Mouse (Mus musculus) intestine, embryonic 14.5 days (tissue): ENCODE results near the gene Rapsn. TPM values are rescaled to one million over a fixed set of nuclear protein-coding genes. Genes with fewer than 3 reads are reported as not detected.

Source experiments
- ATAC-seq: fragments of 200-750 bp; cut with Nextera tagmentation; replicated peaks from 2 replicates; pipeline ENCODE4 v1.8.0; 2017; ENCODE audit warnings: low read depth, moderate number of reproducible peaks, moderate TSS enrichment, moderate library complexity; ENCODE audit not compliant: low FRiP score, low TSS enrichment
- DNase-seq: peaks from one replicate; pipeline ENCODE4 v3.0.0-alpha.2; 2018; ENCODE audit warnings: low spot score
- H3K27ac ChIP-seq: fragments of 300-500 bp; sonication (generic); 2 replicates; pipeline ENCODE4 v1.5.1; 2014; ENCODE audit warnings: low read depth, mild to moderate bottlenecking, control low read depth
- H3K27me3 ChIP-seq: fragments of 300-500 bp; sonication (generic); replicated peaks from 2 replicates; pipeline ENCODE4 v1.6.1; 2014; ENCODE audit warnings: low read length, control low read depth; ENCODE audit not compliant: control insufficient read depth, insufficient read depth
- H3K36me3 ChIP-seq: fragments of 300-500 bp; sonication (generic); 2 replicates; pipeline ENCODE4 v1.6.1; 2014; ENCODE audit warnings: low read length, control low read depth; ENCODE audit not compliant: control insufficient read depth, insufficient read depth
- H3K4me1 ChIP-seq: fragments of 300-500 bp; sonication (generic); replicated peaks from 2 replicates; pipeline ENCODE4 v1.6.1; 2014; ENCODE audit warnings: low read length, control low read depth, mixed read lengths; ENCODE audit not compliant: control insufficient read depth, insufficient read depth
- H3K4me2 ChIP-seq: fragments of 300-500 bp; sonication (generic); 2 replicates; pipeline ENCODE4 v1.6.1; 2014; ENCODE audit warnings: low read length
- H3K4me3 ChIP-seq: fragments of 300-500 bp; sonication (generic); 2 replicates; pipeline ENCODE4 v1.5.1; 2014; ENCODE audit warnings: low read depth, low read length, control low read depth, mixed read lengths
- H3K9ac ChIP-seq: fragments of 300-500 bp; sonication (generic); 2 replicates; pipeline ENCODE4 v1.6.1; 2014; ENCODE audit warnings: mild to moderate bottlenecking, low read length
- H3K9me3 ChIP-seq: fragments of 300-500 bp; sonication (generic); 2 replicates; pipeline ENCODE4 v1.6.1; 2016; ENCODE audit warnings: low read length, control low read depth; ENCODE audit not compliant: control insufficient read depth
- WGBS: fragments of 180-500 bp; shearing (Covaris S2); extraction: QIAGEN DNeasy Blood & Tissue Kit; methylation state at CpG from one replicate; pipeline ENCODE4 v1.1.7; 2014; 5-methylcytosine and 5-hydroxymethylcytosine counted together
- polyA plus RNA-seq: library from polyadenylated mRNA; unstranded; fragments of >200 nt; fragmentation: Nextera tagmentation; extraction: Ambion mirVana; gene quantifications from 2 replicates; pipeline ENCODE4 v1.2.1, GENCODE M21; 2014

Gene Rapsn
- polyA plus RNA-seq, 1 experiment from 2014 or later = 1.5 TPM

DNA sequence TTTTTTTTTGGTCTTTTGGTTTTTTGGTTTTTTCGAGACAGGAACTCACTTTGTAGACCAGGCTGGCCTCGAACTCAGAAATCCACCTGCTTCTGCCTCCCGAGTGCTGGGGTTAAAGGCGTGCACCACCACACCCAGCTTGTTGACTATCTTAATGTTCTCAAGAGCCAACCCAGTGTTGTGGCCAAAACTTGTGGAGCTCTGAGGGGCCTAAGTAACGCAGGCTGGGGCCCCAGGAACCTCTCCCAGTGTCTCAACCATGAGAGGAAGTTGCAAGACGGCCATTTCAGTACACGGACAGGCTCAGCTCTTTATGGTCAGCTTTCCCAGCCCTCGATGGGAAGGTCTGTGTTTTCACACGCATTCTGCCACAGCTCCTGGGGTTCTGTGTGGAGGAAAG, 53.6 kb downstream of the Rapsn start:
- WGBS = 74% methylated on average over 9 of the region's 9 CpGs
- Histone ChIP-seq H3K4me1 (no peaks in the 10 kb centered on the region), H3K9me3 (no peaks in the 10 kb centered on the region), H3K27ac (no peak overlapping the region), H3K4me3 (no peak overlapping the region), H3K36me3 (no peaks in the 10 kb centered on the region), H3K9ac (no peak overlapping the region), H3K27me3 (no peaks in the 10 kb centered on the region), H3K4me2 (no peak overlapping the region)
- no peak for DNase-seq
- ATAC-seq = no peak

DNA sequence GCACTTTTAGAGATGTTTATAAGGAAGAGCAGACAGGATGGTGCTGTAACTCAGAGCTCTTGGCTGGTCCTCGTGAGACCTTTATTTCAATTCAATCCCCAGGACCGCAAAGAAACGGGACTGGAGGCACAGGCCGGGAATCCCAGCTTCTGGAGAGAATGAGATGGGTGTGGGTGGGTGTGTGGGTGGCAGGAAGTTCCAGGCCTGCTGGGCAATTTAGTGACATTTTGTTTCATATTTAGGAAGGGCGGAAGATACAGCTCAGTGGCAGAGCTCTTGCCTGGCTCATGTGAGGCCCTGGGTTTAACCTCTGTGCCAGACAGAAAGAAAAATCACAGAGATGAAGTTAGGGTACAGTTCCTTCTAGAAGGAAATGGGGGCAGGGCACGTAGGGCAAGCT, 54.8 kb downstream of the Rapsn start:
- Histone ChIP-seq H3K27ac (no peak overlapping the region), H3K9me3 (no peaks in the 10 kb centered on the region), H3K27me3 (no peaks in the 10 kb centered on the region), H3K4me2 (no peak overlapping the region), H3K4me1 (no peaks in the 10 kb centered on the region), H3K36me3 (no peaks in the 10 kb centered on the region), H3K9ac (no peak overlapping the region), H3K4me3 (no peak overlapping the region)
- no peak for ATAC-seq
- 80% methylated on average over 6 of the region's 6 CpGs for WGBS
- no peak for DNase-seq

DNA sequence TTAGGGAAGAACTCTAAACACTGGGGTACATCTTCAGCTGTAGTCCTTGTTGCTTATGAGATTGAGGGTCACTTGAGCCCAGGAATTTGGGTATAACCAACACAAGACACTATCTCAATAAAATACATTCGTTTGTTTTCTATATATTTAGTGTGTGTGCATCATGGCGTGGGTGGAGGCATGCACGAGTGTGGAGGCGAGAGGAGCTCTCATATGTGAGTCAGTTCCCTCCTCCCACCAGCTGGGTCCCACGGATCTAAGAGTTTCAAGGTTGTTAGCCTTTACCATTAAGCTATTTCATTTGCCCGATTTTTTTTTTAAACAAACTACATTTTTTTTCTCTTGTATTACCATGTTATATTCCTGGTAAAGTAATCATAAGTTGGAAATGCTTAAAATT, 55.4 kb downstream of the Rapsn start:
- no peaks in the 10 kb centered on the region for H3K27me3 ChIP-seq
- 73% methylated on average over 6 of the region's 6 CpGs for WGBS
- DNase-seq (no peak), ATAC-seq (no peak)
- H3K36me3 ChIP-seq = no peaks in the 10 kb centered on the region
- H3K9me3 ChIP-seq = no peaks in the 10 kb centered on the region
- H3K27ac ChIP-seq = no peak overlapping the region
- H3K4me1 ChIP-seq = no peaks in the 10 kb centered on the region
- H3K4me2 ChIP-seq = no peak overlapping the region
- H3K9ac ChIP-seq = no peak overlapping the region
- no peak overlapping the region for H3K4me3 ChIP-seq

Other genes starting within 250 kb of the Rapsn start
- 311 TPM in 2 replicates for gene Mtch2, start 188.5 kb upstream of the Rapsn start, polyA plus RNA-seq
- 9.6 and 11.3 TPM in 2 replicates for gene C1qtnf4, start 149.8 kb upstream of the Rapsn start, polyA plus RNA-seq
- gene Kbtbd4, start 130.9 kb upstream of the Rapsn start, polyA plus RNA-seq = 26.3 and 32.4 TPM in 2 replicates
- gene Ndufs3, start 130.8 kb upstream of the Rapsn start, polyA plus RNA-seq = 244 and 251 TPM in 2 replicates
- gene Celf1, start 95.2 kb upstream of the Rapsn start, polyA plus RNA-seq = 70.6 and 73.7 TPM in 2 replicates
- gene Psmc3, start 18.4 kb downstream of the Rapsn start, polyA plus RNA-seq = 280 and 322 TPM in 2 replicates
- gene Slc39a13, start 34.8 kb downstream of the Rapsn start, polyA plus RNA-seq = 29.7 and 32.3 TPM in 2 replicates
- 5.3 and 6.9 TPM in 2 replicates for gene Spi1, start 46.8 kb downstream of the Rapsn start, polyA plus RNA-seq
- gene Mybpc3, start 82.5 kb downstream of the Rapsn start, polyA plus RNA-seq = not detected in 2 replicates
- gene Madd, start 148.2 kb downstream of the Rapsn start, polyA plus RNA-seq = 8.7 and 9.6 TPM in 2 replicates
- 4.2 and 4.9 TPM in 2 replicates for gene Nr1h3, start 167.2 kb downstream of the Rapsn start, polyA plus RNA-seq
- gene Acp2, start 167.3 kb downstream of the Rapsn start, polyA plus RNA-seq = 26.1 and 31.9 TPM in 2 replicates
- 16.3 and 22.2 TPM in 2 replicates for gene Ddb2, start 201.4 kb downstream of the Rapsn start, polyA plus RNA-seq
- gene Pacsin3, start 220.3 kb downstream of the Rapsn start, polyA plus RNA-seq = 25.1 and 25.5 TPM in 2 replicates
- gene Arfgap2, start 229.4 kb downstream of the Rapsn start, polyA plus RNA-seq = 72.4 and 73.8 TPM in 2 replicates